Mouse (Mus musculus) G1E (cell line): ENCODE measurements around the gene Pitx1. TPM values are rescaled to one million over a fixed set of nuclear protein-coding genes. Genes with fewer than 3 reads are reported as not detected.

Source experiments
- ATAC-seq: 2 replicates; pipeline ENCODE4 v1.8.0; 2016; ENCODE audit warnings: mild to moderate bottlenecking; ENCODE audit not compliant: insufficient number of reproducible peaks, poor library complexity, low FRiP score, severe bottlenecking; ENCODE audit errors: extremely low read depth
- DNase-seq: peaks from one replicate; pipeline ENCODE4 v3.0.0; 2012; ENCODE audit warnings: low spot score
- H3K27me3 ChIP-seq: 2 replicates; pipeline ENCODE4 v1.6.1; 2012; ENCODE audit warnings: mild to moderate bottlenecking, low read length, inconsistent platforms; ENCODE audit not compliant: insufficient read depth
- H3K36me3 ChIP-seq: replicated peaks from 2 replicates; pipeline ENCODE3; 2012; ENCODE audit warnings: mild to moderate bottlenecking, inconsistent platforms
- H3K4me1 ChIP-seq: 2 replicates; pipeline ENCODE4 v1.6.1; 2012; ENCODE audit warnings: low read depth, low read length, inconsistent platforms, mixed read lengths; ENCODE audit not compliant: insufficient read depth
- H3K4me3 ChIP-seq: 2 replicates; pipeline ENCODE4 v1.5.1; 2012; ENCODE audit warnings: low read depth, mild to moderate bottlenecking, inconsistent platforms, low read length, moderate library complexity, mixed read lengths
- H3K9me3 ChIP-seq: replicated peaks from 2 replicates; pipeline ENCODE4 v1.6.1; 2012; ENCODE audit warnings: inconsistent platforms
- CTCF ChIP-seq: IDR thresholded peaks from 2 replicates; pipeline ENCODE4 v1.5.1; 2012; ENCODE audit warnings: low read depth, low read length, inconsistent platforms, mixed read lengths
- GATA1 ChIP-seq: IDR thresholded peaks from 2 replicates; pipeline ENCODE4 v1.6.1; 2012; ENCODE audit warnings: borderline replicate concordance, low read length, inconsistent platforms, mixed read lengths
- GATA2 ChIP-seq: IDR thresholded peaks from 2 replicates; pipeline ENCODE4 v1.6.1; 2012; ENCODE audit warnings: low read depth, low read length, inconsistent platforms, borderline replicate concordance
- POLR2AphosphoS5 ChIP-seq: IDR thresholded peaks from 2 replicates; pipeline ENCODE4 v1.6.1; 2012; ENCODE audit warnings: low read depth, low read length, inconsistent platforms; ENCODE audit not compliant: insufficient replicate concordance
- TAL1 ChIP-seq: conservative IDR thresholded peaks from 2 replicates; pipeline ENCODE4 v1.6.1; 2012; ENCODE audit warnings: low read depth, low read length, inconsistent platforms, mixed read lengths
- polyA plus RNA-seq: library from polyadenylated mRNA; stranded (reverse); fragments of >175 nt; gene quantifications from 2 replicates; pipeline ENCODE4 v1.2.3, GENCODE M21; 2012
- total RNA-seq, 2 experiments: library from RNA; stranded (forward) in 1 of 2; stranded (reverse) in 1 of 2; fragments of 200-1000 nt in 1 of 2; fragments of >200 nt in 1 of 2; fragmentation: Nextera tagmentation in 1 of 2; gene quantifications; 2 replicates each; pipeline ENCODE4 v1.2.3; 2014 to 2017

The Pitx1 gene
- total RNA-seq (2014; fragmentation: Nextera tagmentation) (not detected in 2 replicates), total RNA-seq (2017) (not detected in 2 replicates), polyA plus RNA-seq (not detected in 2 replicates)

- Histone ChIP-seq H3K27me3 (peaks cover 20% of the 10 kb centered on the region; the same call in 1 of the 2 replicates), H3K9me3 (no peaks in the 10 kb centered on the region), H3K4me3 (no peak within 1 kb of the TSS), H3K4me1 (no peaks in the 10 kb centered on the region), H3K36me3 (no peaks in the 10 kb centered on the region)
- ATAC-seq = no peak
- DNase-seq = no peak
- TF ChIP-seq GATA2 = no peak
- TF ChIP-seq CTCF = no peak
- no peak for TF ChIP-seq TAL1
Observed at GRCm38 (mm10) chr13:55836142-55836625, at the start of gene Pitx1. Gene Pitx1, minus strand, starts transcription at chr13:55836192.

- H3K27me3 ChIP-seq = peaks cover 3% of the 10 kb centered on the region; the same call in 1 of the 2 replicates
- no peaks in the 10 kb centered on the region for H3K36me3 ChIP-seq
- H3K4me1 ChIP-seq = no peaks in the 10 kb centered on the region
- ATAC-seq (no peak), DNase-seq (no peak)
- no peak for TF ChIP-seq POLR2AphosphoS5
- H3K4me3 ChIP-seq = no peak overlapping the region
- no peaks in the 10 kb centered on the region for H3K9me3 ChIP-seq
Observed at GRCm38 (mm10) chr13:55881431-55882202, 45.6 kb upstream of the Pitx1 start.

GRCm38 (mm10) chr13:55878353-55878752 is 42.4 kb upstream of the Pitx1 start:
- TF ChIP-seq GATA2 = no peak
- no peak for TF ChIP-seq TAL1
- TF ChIP-seq GATA1 = no peak
- no peak for TF ChIP-seq CTCF
- TF ChIP-seq POLR2AphosphoS5 = no peak
- DNase-seq = no peak

GRCm38 (mm10) chr13:55871410-55871809 is 35.4 kb upstream of the Pitx1 start:
- no peaks in the 10 kb centered on the region for H3K4me1 ChIP-seq
- no peak overlapping the region for H3K4me3 ChIP-seq
- H3K27me3 ChIP-seq = peaks cover 3% of the 10 kb centered on the region; the same call in 1 of the 2 replicates
- peaks cover 5% of the 10 kb centered on the region; the same call in 1 of the 2 replicates for H3K9me3 ChIP-seq
- TF ChIP-seq POLR2AphosphoS5 (no peak), GATA1 (no peak), TAL1 (no peak), CTCF (no peak), GATA2 (no peak)
- no peak for DNase-seq
- no peak for ATAC-seq
- H3K36me3 ChIP-seq = no peaks in the 10 kb centered on the region

More at GRCm38 (mm10) chr13:55878353-55878752, 42.4 kb upstream of the Pitx1 start:
- Histone ChIP-seq H3K4me3 (no peak overlapping the region), H3K36me3 (no peaks in the 10 kb centered on the region), H3K4me1 (no peaks in the 10 kb centered on the region), H3K27me3 (peaks cover 3% of the 10 kb centered on the region; the same call in 1 of the 2 replicates), H3K9me3 (no peaks in the 10 kb centered on the region)
- ATAC-seq = no peak

- H3K36me3 ChIP-seq = no peaks in the 10 kb centered on the region
- H3K4me1 ChIP-seq = no peaks in the 10 kb centered on the region
- peaks cover 3% of the 10 kb centered on the region; the same call in 1 of the 2 replicates for H3K27me3 ChIP-seq
- H3K9me3 ChIP-seq = peaks cover 5% of the 10 kb centered on the region; the same call in 1 of the 2 replicates
- DNase-seq = no peak
- no peak for ATAC-seq
- TF ChIP-seq GATA1 = no peak
- peak; percentile 41; the same call in 1 of the 2 replicates for TF ChIP-seq CTCF
- no peak for TF ChIP-seq POLR2AphosphoS5
- no peak for TF ChIP-seq GATA2
- no peak for TF ChIP-seq TAL1
- no peak overlapping the region for H3K4me3 ChIP-seq
Observed at GRCm38 (mm10) chr13:55870001-55870400, 34.0 kb upstream of the Pitx1 start.

- H3K36me3 ChIP-seq = no peaks in the 10 kb centered on the region
- H3K4me1 ChIP-seq = no peaks in the 10 kb centered on the region
- DNase-seq = no peak
- peaks cover 3% of the 10 kb centered on the region; the same call in 1 of the 2 replicates for H3K27me3 ChIP-seq
- no peak overlapping the region for H3K4me3 ChIP-seq
- ATAC-seq = no peak
- peaks cover 5% of the 10 kb centered on the region; the same call in 1 of the 2 replicates for H3K9me3 ChIP-seq
- TF ChIP-seq CTCF = no peak
- no peak for TF ChIP-seq POLR2AphosphoS5
- no peak for TF ChIP-seq GATA1
- TF ChIP-seq TAL1 = no peak
Observed at GRCm38 (mm10) chr13:55867540-55868103, 31.6 kb upstream of the Pitx1 start.
